Mouse (Mus musculus): ENCODE measurements around the gene Mybbp1a.

- TF ChIP-seq MEF2A (IDR thresholded peaks at IDR 0.05; ENCODE audit: extremely low read depth, insufficient replicate concordance, low read depth, low read length, poor library complexity, severe bottlenecking) (no peak), GATA1 (IDR thresholded peaks at IDR 0.05; ENCODE audit: low read depth, low read length) (no peak), USF1 (IDR thresholded peaks at IDR 0.05; ENCODE audit: low read depth, low read length) (no peak), CTCF (IDR thresholded peaks at IDR 0.05 in 2 of 3, conservative IDR thresholded peaks at IDR 0.05 in 1 of 3; ENCODE audit: control insufficient read depth in 1 of 3, insufficient read depth in 1 of 3, low read depth in 2 of 3, low read length in 3 of 3, poor library complexity in 1 of 3, severe bottlenecking in 1 of 3) (no peak), ZNF384 (IDR thresholded peaks at IDR 0.05; ENCODE audit: low read depth, low read length) (no peak), TBP (IDR thresholded peaks at IDR 0.05; ENCODE audit: low read depth, low read length) (no peak), MAZ (IDR thresholded peaks at IDR 0.05; ENCODE audit: low read depth, low read length) (no peak), POLR2A (IDR thresholded peaks at IDR 0.05; ENCODE audit: control insufficient read depth in 1 of 2, insufficient read depth in 1 of 2, low read depth in 1 of 2, low read length in 2 of 2, poor library complexity in 1 of 2) (no peak), CHD2 (IDR thresholded peaks at IDR 0.05; ENCODE audit: low read length) (no peak), TCF12 (IDR thresholded peaks at IDR 0.05; ENCODE audit: low read depth, low read length) (no peak), EP300 (IDR thresholded peaks at IDR 0.05; ENCODE audit: low read depth in 1 of 2, low read length in 2 of 2) (no peak), ZC3H11A (IDR thresholded peaks at IDR 0.05; ENCODE audit: low read depth, low read length) (no peak), ELF1 (IDR thresholded peaks at IDR 0.05; ENCODE audit: low read depth, low read length) (no peak), USF2 (IDR thresholded peaks at IDR 0.05; ENCODE audit: borderline replicate concordance in 1 of 2, insufficient read depth in 1 of 2, low read depth in 1 of 2, low read length in 2 of 2) (no peak)
Measured at GRCm38 (mm10) chr11:72494046-72494988, 53.2 kb downstream of the Mybbp1a start.

Measured in MEL (cell line).